In the genomic region with DNA sequence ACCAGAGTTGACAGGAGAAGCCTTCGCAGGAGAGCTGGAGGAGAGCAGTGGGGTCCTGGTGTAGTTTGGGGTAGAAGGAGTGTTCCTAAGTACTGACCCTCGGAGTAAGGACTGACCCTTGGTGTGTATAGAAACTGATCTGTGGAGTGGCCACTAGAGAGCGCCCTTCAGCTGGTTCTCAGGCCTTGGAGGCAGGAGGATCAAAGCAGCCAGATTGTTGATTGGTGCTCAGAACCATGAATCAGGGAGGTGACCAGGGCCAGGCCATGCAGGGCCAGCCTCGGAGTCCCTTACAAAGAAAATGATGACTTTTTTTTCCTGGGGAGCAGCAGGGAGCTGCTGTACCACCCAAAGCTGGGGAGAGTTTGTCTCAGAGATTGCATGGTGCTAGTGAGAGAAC, we compare ENCODE assay signal across 8 mouse cellular contexts. TPM values are rescaled to one million over a fixed set of nuclear protein-coding genes. Genes with fewer than 3 reads are reported as not detected.
DNase-seq lines count a peak whose midpoint lies in the region; ATAC-seq and TF ChIP-seq lines count a peak whose summit lies in the region.

No protein-coding gene starts in this region.

- H3K36me3 ChIP-seq in hindbrain, embryonic 16.5 days (ENCODE audit: control insufficient read depth, insufficient read depth, low read length): peaks cover 14% of the 10 kb centered on the region

- no peaks in the 10 kb centered on the region for H3K4me1 ChIP-seq in hindbrain, embryonic 16.5 days (ENCODE audit: control insufficient read depth, insufficient read depth, low read depth, low read length)

- H3K4me3 ChIP-seq in gastrocnemius, adult 2 months: no peak overlapping the region
- no peak overlapping the region for H3K4me3 ChIP-seq in hindbrain, embryonic 16.5 days (ENCODE audit: low read length)

- peak; percentile 75 for TF ChIP-seq CTCF in gastrocnemius, adult 2 months (IDR thresholded peaks at IDR 0.05)

- ATAC-seq in common myeloid progenitor, adult 5-6 weeks (replicated peaks; ENCODE audit: low read depth, poor library complexity, severe bottlenecking): peak; percentile 56; the same call in 1 of the 2 replicates
- ATAC-seq in hindbrain, embryonic 16.5 days: peak; percentile 65; the same call in 1 of the 2 replicates

- no peak overlapping the region for H3K4me2 ChIP-seq in hindbrain, embryonic 16.5 days (ENCODE audit: low read length)

- no peak overlapping the region for H3K9ac ChIP-seq in hindbrain, embryonic 16.5 days (ENCODE audit: low read depth, low read length)

- no peak overlapping the region for H3K27ac ChIP-seq in gastrocnemius, adult 2 months
- no peak overlapping the region for H3K27ac ChIP-seq in hindbrain, embryonic 16.5 days (ENCODE audit: low read depth, low read length)

- DNase-seq in gastrocnemius, adult 2 months: peak; percentile 60
- no peak for DNase-seq in gastrocnemius, postnatal 36 days
- DNase-seq in urinary bladder, postnatal 14 days (ENCODE audit: low spot score): peak; percentile 38
- DNase-seq in urinary bladder, postnatal 10 days (ENCODE audit: low spot score): no peak
- peak; percentile 27 to 31 for DNase-seq in lung, adult 18-20 months
- peak; percentile 60 for DNase-seq in right cerebral cortex, postnatal 4 days

- H3K27me3 ChIP-seq in hindbrain, embryonic 16.5 days (replicated peaks; ENCODE audit: control insufficient read depth, insufficient read depth, low read length): no peaks in the 10 kb centered on the region

- H3K9me3 ChIP-seq in hindbrain, embryonic 16.5 days (ENCODE audit: control insufficient read depth, low read length): no peaks in the 10 kb centered on the region

- intact Hi-C loops in gastrocnemius, adult 2 months (cut with DNase I): no loop called here
- intact Hi-C loops in gastrocnemius, postnatal 36 days (cut with DNase I): no loop called here

- 15% methylated on average over 4 of the region's 4 CpGs for WGBS in hindbrain, embryonic 16.5 days

RNA-seq across cellular contexts. Expression of gene Wdr66, which starts 6.4 kb away (rescaled TPM):
- 1 to 10 TPM in 1 of 2 experiments, under 1 TPM in 1; 0.56 to 1.5 TPM for total RNA-seq in gastrocnemius, adult 2 months (2021)
- total RNA-seq in gastrocnemius, postnatal 36 days (2021): 1 to 10 TPM in 1 of 2 experiments, under 1 TPM in 1; 0.87 to 2.2 TPM
- not detected in 2 replicates for total RNA-seq in common myeloid progenitor, adult 5-6 weeks (2017)
- polyA plus RNA-seq in hindbrain, embryonic 16.5 days (2015; fragmentation: Nextera tagmentation; extraction: Ambion mirVana): 1.1 and 1.4 TPM in 2 replicates

Comparison
In these comparisons a context has a peak if more than half of its experiments do, and no peak if none do; other contexts are left out.
1. DNase-seq: peak in gastrocnemius, adult 2 months (single experiment), urinary bladder, postnatal 14 days (single experiment), lung, adult 18-20 months (2 of 2) and right cerebral cortex, postnatal 4 days (single experiment); none in gastrocnemius, postnatal 36 days (0 of 2) and urinary bladder, postnatal 10 days (single experiment).